Mouse (Mus musculus) neutrophil, adult 5-6 weeks (primary cell): ENCODE measurements around the gene Sh3tc1. TPM values are rescaled to one million over a fixed set of nuclear protein-coding genes. Genes with fewer than 3 reads are reported as not detected.

Source experiments
- ATAC-seq: fragments of 151-379, 151-347 bp; 2 replicates; pipeline ENCODE4 v1.8.0; 2017; ENCODE audit warnings: mild to moderate bottlenecking, moderate TSS enrichment; ENCODE audit not compliant: insufficient number of reproducible peaks, poor library complexity, low FRiP score, severe bottlenecking; ENCODE audit errors: extremely low read depth
- total RNA-seq: library from RNA; stranded (forward); fragments of 200-1000 nt; gene quantifications from 2 replicates; pipeline ENCODE4 v1.2.3, GENCODE M21; 2017

Sh3tc1 gene
- total RNA-seq = 11.3 and 11.8 TPM in 2 replicates

DNA sequence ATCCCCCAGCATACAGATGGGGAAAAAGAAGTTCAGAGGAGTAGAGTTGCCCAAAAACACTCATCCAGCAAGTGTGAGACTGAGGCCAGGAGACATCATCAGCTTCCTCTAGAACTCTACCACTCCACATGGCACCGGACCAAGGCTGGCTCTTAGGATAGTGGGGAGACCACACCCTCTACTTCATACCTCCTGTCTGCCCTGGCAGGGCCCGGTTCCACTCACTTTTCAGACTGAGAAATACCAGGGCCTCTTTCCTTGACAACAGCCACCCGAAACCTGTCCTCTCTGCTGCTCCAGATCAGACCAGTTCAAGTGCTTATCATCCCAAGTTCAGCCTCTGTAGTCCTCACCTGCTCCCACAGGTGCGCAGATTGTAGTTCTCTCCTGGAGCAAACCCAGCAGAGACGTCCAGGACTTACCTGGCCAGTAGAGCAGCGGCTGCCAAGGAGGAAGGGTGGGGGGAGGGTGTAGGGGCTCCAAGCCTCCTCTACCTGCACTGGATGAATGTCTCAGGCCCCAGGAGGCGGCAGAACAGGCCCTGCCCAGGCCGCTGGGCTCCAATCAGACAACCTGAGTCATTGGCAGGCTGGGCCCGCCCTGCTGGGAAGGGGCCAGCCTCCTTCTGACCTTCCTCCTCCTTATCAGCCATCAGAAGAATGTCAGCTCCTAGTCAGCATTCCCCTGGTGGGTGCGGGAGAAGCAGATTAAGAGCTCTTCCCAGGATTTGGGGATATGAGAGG lies at the start of gene Sh3tc1:
TSS of gene Sh3tc1 (minus strand) at position 452 of the 743 bp plus-strand sequence.
- no peak for ATAC-seq

DNA sequence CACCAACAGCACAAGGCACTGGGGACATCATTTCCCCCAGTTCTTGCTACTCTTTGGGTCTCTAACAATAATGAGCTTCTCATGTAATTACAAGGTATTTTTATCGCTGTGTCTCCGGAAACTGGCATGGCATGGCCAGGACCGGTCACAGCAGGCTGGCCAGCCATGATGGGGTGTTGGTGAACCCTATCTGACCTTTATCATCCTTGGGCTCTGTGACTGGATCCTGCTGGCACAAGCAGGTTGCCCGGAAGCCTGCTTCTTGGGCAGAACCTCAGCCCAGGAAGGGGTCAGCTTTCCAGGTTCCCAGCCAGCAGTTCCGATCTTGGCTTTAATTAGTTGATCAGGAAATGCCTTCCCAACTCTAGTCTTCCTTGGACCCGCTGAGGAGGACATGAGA lies 48.9 kb upstream of the Sh3tc1 start:
- ATAC-seq = no peak

- ATAC-seq = no peak
These were observed 48.1 kb upstream of the Sh3tc1 start for GRCm38 (mm10) chr5:35787847-35788246.

GRCm38 (mm10) chr5:35785853-35786252 lies 46.1 kb upstream of the Sh3tc1 start:
- ATAC-seq = no peak

DNA sequence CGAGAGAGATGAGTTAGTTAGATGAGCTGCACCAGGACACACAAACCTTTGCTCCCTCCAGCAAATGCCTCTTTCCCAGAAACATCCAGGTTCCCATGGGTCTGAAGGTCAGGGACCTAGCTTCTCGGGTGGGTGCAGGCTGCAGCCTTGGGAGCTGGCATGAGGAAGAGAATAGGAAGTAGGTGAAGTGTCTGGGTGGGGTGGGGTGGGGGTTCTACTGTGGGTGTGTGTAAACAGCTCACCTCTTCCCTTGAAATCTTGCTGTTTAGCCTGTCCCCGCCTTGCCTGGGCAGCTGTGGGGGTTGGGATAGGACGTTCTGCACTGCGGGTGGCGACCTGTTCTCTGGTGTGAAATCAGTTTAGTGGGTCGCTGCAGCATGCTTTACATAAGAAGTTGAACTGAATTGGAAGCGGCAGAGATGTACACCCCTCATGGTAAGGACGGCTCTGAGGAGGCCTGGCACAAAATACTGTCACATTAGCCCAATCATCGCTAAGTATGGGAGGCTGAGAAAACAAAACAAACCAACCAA lies 42.9 kb upstream of the Sh3tc1 start:
- ATAC-seq = no peak

- ATAC-seq = no peak
These were observed 41.3 kb upstream of the Sh3tc1 start for GRCm38 (mm10) chr5:35781116-35781515.

DNA sequence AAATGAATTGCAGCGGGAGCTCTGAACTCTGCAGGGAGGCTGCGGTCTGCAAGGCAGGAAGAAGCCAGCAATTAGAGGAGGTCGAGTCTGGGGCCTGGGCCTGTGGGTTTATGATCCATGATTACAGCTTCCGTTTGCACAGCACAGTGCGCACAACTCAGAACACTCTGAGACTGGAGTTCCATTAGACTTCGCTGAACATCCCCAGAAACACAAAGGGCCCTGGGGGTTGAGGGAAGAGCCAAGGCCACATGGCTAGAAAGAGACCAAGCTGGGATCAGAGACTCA lies 34.3 kb upstream of the Sh3tc1 start:
- no peak for ATAC-seq

GRCm38 (mm10) chr5:35773274-35774136 lies 33.7 kb upstream of the Sh3tc1 start:
- ATAC-seq = no peak

DNA sequence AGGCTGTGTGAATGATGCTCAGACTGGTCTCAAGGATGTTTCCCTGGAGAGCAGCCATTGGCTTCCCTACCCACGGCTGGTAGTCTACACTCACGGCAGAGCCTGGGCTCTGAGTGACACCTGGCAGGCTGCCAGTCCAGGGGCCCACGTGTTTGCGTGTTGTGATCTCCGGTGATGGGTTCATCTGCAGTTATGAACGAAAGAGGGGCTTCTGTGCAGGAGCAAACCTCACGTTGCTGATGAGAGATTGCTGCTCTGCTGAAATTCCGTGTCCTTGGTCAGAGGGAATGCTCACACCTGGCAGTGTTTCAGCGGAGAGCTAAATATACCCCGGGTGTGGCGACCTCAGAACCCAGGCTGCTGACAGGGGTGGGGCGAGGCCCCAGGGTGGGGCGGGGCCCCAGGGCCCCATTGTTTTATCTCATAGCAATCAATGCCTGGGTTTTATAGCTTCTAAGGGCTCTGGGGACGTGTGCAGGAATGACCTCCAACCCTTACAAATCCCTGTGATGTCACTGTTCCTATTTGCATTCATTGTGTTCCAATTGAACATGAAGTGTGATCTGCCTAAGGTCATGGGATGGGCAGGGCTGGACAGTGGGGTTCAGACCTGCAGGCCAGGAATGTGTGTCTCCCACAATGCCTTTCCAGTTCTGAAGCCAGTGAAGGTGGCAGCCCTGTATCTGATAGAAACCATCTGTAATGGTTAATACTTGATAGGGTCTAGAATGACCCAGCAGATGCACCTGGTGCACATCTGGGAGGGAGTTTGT lies 31.3 kb upstream of the Sh3tc1 start:
- no peak for ATAC-seq

- no peak for ATAC-seq
These were observed 30.5 kb upstream of the Sh3tc1 start for GRCm38 (mm10) chr5:35770246-35770645.

DNA sequence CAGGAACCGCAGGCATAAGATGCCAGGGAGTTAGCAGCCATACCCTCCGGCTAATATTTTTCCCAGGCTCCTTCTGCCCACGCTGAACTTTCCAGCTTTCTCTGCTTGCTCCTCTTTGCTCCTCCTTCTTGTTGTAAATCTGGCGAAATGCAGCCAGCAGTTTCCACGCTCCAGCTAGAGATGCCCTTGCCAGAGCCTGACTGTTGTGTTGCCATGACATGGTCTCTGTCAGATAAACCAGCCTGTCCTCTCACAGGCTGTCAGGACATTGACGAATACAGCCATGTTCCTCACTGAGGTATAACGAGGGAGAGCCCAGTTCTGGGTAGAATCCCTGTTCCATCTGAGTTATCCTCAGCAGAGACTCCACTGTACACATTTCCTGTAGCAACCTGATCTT lies 29.2 kb upstream of the Sh3tc1 start:
- no peak for ATAC-seq

GRCm38 (mm10) chr5:35768525-35768924 lies 28.7 kb upstream of the Sh3tc1 start:
- no peak for ATAC-seq

- ATAC-seq = no peak
These were observed 26.1 kb upstream of the Sh3tc1 start for GRCm38 (mm10) chr5:35765909-35766308.

DNA sequence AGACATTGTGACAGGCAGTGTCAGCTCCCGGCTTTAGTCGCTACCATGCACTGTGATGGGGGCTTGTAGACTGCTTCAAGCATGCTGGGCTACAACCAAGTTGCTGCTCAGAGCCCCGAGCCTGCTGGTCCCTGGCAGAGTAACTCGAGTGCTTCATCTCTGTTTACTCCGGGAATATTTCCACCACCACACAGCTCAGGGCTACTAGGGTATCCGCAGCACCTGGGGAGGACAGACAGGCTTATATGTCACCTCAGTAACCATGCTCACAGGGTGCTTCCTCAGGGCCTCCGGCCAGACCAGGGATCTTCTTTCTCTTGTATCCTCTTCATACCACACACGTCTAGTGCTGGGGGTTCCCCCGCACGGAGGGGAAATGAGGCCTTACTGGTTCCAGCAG lies 23.1 kb upstream of the Sh3tc1 start:
- no peak for ATAC-seq

DNA sequence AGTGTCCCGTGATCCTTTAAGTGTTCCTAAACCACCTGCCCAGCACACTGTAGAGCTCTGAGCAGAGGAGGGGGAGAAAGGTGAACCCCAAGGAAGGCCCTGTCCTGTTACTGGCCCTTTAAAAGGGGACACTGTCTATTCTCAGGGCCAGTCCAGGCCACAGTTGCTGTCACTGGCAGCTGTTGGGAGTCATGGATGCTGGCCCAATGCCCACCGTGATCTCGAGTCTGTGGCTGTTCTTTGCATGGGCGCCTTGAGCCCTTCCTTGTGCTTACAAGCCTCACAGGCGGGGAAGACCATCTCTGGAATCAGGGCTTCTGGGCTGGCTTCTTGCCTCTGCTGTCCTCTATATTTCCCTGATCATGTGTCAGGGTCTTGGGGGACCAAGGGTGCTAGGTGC lies 22.6 kb upstream of the Sh3tc1 start:
- ATAC-seq = no peak

DNA sequence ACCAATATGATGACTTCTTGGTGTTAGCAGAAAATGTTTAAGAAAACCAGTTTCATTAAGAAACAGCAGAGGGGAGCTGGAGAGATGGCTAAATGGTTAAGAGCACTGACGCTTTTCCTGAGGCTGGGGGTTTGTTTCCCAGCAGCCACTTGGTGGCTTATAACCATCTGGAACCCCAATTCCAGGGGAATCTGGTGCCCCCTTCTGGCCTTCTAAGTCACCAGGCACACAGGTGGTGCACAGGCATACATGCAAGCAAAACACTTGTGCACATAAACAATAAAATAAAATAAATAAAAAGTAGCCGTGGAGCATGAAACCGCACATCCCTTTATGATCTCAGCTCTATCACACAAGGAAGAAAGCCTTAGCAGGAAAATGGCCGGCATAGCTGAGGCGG lies 21.5 kb upstream of the Sh3tc1 start:
- ATAC-seq = no peak

GRCm38 (mm10) chr5:35758081-35759053 lies 18.6 kb upstream of the Sh3tc1 start:
- no peak for ATAC-seq

GRCm38 (mm10) chr5:35757639-35758001 lies 17.8 kb upstream of the Sh3tc1 start, which contains the start of gene Ablim2:
Gene Ablim2 (plus strand): TSS chr5:35757880.
- ATAC-seq = peak; percentile 81
